Mouse (Mus musculus) megakaryocyte-erythroid progenitor cell, adult 5-6 weeks (primary cell): ENCODE measurements around the gene Ackr3. TPM values are rescaled to one million over a fixed set of nuclear protein-coding genes. Genes with fewer than 3 reads are reported as not detected.

ENCODE experiments used
- ATAC-seq: replicated peaks from 2 replicates; pipeline ENCODE4 v1.8.0; 2016; ENCODE audit warnings: mild to moderate bottlenecking, inconsistent platforms; ENCODE audit not compliant: severe bottlenecking, poor library complexity, low FRiP score, low TSS enrichment
- total RNA-seq, 2 experiments: library from RNA; stranded (forward) in 1 of 2; stranded (reverse) in 1 of 2; fragments of 200-1000, 215-1000 nt in 1 of 2; fragments of >200 nt in 1 of 2; fragmentation: Nextera tagmentation in 1 of 2; gene quantifications; 2 replicates each; pipeline ENCODE4 v1.2.3; 2014 to 2017

Ackr3 gene
- total RNA-seq (2014; fragmentation: Nextera tagmentation) = not detected in 2 replicates
- total RNA-seq (2017) = not detected in 2 replicates

DNA sequence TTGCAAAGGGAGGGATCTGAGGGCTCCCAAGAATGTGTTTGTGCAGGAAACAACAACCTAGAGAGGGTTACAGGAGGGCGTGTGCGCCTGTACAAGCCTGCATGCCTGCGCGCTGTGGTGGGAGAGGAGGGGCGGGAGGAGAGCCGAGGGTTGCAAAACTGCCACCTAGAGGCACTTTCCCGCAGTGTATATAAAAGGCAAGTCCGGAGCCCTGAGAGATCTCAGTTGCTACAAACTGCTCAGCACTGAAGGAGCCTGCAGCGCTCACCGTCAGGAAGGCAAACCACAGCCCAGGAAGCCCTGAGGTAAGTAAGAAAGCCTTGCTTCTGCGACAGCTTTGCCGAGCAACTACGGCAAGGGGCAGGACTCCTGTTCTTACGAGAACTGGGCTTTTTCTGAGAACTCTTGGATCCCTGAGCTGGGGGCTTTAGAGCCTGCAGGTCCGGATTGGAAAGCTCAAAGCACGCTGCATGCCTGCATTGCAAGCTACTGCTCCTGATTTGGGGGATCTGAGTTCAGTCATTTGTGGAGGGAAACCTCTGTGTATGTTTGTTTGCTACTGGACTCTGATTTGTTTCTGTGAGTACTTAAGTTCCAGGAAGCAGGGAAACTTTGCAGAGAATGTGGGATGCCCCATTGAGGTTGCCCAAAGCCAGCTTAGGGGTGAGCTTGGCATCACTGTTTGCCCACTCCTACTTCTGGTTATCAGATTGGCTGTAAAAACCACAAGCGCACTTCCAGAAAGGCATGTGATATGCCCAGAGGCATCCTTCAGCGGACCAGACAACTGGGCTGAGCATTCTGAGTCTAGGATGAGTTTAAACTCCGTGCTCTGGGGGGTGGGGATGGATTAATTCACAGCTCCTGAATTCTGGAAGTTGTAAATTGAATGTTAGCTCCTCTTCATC lies at the start of gene Ackr3:
Ackr3 (plus strand) TSS at position 198 of the 908 bp plus-strand sequence.
- ATAC-seq = peak; percentile 88

DNA sequence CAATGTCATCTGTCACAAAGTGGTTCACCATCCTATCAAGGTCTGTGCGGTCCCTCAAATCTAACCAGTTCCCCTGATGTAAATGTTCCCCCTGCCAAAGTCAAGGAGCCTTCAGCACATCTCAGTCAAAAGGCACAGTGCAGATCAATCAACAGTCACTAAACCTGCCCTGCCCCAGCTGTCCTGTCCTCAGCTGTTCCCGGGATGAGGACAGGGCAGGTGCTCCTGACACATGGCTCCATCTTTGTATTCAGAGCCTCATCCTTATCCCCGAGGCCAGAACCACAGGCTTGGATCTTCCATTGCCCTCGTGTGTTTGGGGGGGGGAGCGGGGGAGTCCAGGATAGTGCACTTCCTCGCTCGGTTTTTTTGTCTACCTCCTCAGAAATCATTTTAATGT lies 47.2 kb upstream of the Ackr3 start:
- no peak for ATAC-seq

DNA sequence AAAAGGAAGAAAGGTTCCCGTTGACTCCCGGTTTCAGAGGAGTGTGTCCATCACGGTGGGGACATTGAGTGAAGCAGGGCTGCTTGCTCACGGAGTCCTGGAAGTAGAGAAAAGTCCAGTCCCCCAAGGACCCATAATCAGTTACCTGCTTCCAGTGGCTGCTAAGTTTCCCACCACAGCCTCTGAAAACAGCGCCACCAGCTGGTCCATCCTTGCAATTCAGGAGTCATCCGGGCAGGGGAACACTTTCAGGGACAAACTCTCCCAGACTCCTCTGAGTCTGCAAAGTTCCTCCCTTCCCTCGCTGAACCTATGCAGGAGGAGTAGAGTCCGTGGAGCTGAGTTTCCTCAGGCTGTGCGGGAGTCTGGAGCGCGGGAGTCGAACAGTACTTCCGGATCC lies 43.9 kb upstream of the Ackr3 start:
- ATAC-seq = no peak

DNA sequence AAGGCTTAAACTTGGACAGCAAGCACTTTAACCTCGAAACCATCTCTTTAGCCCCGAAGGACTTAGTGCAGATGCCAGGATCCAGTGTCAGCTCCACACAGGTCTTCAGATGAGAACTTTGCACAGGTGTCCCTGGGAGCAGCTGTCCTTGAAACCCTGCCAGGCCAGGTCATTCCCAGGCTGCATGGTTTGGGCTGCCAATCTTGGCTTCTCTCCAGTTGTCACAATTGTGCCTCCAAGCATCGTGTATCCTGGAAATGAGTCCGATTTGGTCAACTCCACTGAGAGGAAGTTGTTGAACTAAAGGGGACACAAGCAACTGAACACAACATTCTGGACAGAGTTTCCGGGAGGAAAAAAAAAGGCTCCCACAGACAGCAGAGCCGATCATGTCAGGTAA lies 42.2 kb upstream of the Ackr3 start:
- ATAC-seq = no peak

DNA sequence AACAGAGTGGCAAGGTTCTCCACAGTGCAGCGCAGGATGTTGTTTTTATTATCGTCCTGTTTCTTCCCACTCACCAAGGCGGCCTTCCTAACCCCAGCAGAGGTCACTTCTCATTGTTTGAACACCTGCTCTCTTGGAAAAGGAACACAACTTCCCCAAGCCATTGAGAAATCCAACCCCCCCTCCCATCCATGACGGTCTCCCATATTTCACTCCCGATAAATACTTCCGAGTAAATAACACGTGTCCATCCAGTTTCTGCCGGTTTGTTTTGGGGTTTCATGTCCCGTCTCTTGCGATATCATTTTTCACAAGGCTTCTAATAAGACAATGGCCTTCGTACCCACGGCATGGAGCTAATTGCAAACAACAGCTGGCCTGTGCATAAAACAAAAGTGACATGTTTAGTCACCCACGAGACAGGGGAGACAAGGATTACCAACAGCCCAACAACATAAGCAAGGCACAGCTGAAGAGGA lies 41.4 kb upstream of the Ackr3 start:
- ATAC-seq = no peak

DNA sequence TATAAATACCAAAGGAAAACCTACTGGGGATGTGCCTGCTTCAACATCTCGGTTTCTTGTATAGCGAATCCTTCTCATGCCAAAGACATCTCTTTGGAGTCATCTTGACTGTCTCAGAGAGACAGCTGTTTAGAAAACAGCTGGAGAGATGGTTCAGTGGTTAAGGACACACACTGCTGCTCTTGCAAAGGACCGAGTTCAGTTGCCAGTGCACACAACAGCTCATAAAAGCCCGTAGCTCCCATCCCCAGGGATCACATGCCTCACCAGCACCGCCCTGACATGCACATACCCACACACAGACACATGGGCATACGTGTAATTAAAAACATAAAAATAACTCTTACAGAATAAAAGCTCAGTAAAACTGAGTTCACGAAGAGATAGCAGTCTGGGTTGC lies 40.6 kb upstream of the Ackr3 start:
- ATAC-seq = no peak

DNA sequence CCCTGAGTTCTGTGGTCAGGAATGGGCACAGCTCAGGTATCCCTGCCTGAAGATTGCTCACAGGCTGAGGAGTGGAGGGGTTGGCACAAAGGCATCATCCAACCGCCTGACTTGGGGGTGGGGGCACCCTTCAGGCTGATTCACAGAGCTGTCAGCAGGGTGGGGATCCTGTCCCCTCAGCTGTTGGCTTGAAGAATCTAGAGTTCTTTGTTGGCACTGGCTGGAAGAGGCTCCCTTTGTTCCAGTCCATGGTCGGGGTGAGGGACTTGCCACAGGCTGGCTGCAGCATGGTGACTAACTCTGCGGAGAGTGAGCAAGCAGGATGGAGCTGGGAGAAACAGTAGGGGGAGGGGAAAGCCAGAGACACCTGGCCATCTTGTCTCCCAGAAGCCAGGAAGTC lies 39.5 kb upstream of the Ackr3 start:
- no peak for ATAC-seq

DNA sequence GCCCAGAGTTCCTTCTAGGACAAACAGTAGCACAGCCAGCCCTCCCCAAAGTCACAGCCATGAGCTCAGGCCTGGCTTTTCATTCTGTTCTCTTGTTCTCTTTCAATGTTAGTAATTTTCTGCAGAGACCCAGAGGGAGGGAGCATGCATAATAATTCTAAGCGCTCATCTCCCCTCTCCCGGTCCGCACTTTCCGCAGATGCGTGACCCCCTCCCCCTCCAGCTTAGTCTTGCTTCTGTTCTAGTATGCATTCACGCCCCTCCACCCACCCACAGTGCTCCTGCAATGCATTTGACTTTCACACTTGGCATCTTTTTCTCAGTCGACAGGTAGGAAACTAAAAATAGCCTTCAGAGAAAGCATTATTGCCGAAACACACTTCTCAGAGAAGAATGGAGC lies 29.4 kb upstream of the Ackr3 start:
- ATAC-seq = no peak

DNA sequence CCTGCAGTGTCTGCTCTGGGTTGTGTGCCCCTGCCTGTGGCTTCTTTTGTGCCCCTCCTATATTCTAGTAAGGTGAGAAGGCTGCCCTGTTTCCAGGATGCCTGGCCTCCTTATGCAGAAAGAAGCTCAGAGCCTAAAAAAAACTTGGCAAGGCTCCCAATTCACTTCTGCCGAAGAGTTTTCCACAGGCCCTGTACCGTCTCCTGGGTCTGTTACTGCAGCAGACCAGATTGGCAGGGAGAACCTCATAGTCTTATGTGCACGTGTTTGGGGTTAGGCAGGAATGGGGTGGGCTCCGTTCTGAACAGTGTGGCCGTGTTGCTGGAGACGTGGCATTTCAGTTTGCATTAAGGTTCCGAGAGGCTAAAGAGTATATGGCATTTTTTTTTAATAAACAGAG lies 27.6 kb upstream of the Ackr3 start:
- no peak for ATAC-seq

DNA sequence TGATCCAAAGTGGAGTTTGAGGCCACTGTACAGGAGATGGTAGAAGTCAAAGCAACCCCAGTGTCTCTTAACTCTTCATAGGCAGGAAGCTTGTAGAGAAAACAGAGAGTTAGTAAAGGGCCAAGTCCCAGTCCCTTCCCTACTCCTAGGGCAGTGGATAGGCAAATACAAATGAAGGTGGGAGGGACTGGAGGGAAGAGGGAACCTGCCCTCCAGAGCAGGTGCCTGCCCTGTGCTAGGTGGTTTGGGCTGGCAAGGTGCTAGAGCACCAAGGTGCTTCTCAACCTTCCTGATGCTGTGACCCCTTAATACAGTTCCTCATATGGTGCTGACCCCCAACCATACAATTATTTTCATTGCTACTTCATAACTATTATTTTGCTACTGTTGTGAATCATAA lies 26.2 kb upstream of the Ackr3 start:
- ATAC-seq = no peak

DNA sequence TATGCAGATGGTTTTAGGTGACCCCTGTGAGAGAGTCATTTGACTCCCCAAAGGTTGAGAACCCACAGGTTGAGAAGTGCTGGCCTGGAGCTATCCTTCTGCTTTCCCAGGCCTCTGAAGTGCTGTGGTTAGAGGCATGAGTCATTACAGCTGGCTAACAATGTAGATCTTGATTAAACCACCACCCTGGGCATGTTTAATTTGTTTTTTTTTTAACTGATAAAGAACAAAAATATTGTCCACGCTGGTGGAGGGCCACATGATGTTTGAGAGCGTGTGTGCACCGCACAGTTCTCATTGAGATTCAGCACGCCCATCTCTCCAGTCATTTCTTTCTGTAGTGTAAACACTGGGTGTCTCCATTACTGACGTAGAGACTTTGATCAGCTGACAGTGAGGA lies 25.8 kb upstream of the Ackr3 start:
- ATAC-seq = no peak

DNA sequence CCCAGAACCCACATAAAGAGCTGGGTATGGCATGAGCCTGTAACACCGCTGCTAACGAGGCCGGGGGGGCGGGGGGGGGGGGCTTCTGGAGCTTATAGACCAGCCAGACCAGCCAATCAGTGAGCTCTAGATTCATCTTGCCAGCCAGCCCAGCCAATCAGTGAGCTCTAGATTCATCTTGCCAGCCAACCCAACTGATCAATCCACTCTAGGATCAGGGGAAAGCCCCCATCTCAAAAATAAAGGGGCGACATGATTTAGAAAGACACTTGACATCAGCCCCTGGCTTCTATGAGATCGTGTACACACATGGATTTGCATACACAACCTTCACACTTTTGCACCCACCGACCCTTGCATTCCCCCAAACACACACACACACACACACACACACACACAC lies 23.3 kb upstream of the Ackr3 start:
- ATAC-seq = no peak

DNA sequence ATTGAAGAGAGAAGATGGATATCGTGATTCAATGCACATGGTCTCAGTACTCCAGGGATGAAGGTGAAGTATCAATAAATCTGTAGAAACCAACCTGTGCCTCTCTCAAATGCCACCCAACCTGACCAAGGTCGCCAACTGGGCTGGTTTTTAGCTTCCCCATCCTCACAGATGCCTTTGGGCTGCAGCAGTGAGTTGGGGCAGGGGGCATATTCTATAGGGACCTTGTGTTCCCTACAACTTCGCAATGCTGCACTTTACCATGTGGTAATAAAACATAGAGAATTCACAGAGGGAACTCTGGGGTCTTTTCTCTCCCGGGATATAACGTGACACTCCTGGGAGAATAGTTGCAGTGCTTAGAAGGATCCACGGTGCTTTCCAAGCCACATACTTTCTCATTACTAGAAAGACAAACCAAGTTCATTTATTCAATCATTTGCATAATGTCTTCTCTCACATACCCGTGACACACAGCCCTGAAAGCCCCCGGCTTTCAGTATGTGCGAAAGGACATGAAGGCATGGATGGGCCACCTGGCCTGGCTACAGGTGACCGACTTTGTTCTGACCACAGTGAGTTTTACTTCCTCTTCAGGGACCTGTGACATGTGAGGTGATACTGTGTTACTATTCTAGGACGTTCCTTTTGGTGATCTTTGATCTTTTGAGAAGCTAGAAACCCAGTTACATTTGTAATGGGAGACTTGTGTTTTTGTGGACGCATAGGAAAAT lies 22.6 kb upstream of the Ackr3 start:
- ATAC-seq = no peak

DNA sequence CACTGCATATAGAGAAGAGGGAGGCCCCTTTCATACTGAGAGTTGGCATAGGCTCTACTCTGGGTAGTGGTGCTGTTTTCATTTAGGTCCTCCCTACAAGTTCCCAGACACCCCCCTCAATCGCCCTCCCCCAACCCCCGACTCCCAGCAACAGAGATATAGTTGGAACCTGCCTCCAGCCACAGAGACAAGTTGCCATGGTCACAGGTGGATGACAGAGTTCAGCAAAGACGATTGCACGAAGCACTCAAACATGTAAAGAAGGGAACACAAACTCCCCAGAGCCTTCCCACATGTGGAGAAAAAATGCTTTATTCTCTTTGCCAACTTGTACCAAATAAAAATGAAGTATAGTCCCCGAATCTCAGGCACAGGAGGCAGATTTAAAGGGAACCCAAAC lies 21.3 kb upstream of the Ackr3 start:
- no peak for ATAC-seq

DNA sequence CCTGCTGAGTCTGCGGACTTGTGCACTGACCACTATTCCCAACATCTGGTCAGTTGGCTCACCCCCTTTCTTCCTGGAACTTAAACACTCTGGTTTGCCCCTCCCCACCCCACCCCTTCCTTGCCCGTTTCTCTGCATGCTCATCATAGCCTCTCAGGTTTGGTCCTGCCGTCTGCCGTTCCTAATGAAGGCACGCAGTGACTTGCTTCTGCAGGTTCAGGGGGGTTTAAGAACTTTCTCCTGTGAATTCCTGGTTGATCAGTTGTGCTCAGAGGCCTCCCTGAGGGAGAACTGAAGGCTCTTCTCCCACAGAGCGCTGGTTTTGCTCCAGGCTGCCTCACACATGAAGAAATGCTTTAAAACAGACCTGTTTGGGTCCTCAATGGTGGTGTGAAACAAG lies 20.2 kb upstream of the Ackr3 start:
- ATAC-seq = no peak

DNA sequence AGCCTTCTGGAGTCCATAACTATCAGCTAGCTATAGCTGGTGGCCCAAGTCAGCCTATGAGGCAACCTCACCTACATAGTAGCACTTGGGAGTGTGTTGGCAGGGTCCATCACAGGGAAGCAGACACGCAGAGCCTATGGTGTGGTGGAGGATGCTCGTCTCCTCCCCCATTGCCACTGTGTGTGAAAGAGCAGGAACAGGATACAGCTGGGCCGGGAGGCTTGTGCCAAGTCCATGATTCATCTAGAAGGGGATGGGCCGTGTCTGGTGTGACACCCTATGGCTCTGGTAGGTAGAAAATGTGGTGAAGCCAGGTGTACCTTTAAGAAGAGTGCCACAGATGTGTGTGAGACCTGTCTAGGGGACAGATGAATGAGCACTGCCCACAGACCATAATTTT lies 17.6 kb upstream of the Ackr3 start:
- ATAC-seq = no peak

DNA sequence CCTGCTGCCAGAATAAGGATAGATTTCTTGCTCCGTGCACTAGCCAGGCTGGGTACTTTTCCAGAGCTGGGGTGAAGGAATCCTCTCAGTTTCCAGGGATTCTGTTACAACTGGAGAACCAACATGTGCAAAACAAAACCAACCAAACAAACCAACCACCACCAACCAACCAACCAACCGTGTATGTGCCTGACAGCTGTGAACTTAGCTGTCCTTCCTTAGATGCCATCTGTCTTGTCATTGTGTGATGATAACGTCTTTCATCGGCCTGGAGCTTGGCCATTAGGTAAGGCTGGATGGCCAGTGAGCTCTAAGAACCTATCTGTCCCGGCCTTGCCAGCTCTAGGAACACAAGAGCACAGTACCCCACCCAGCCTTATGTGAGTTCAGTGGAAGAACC lies 16.9 kb upstream of the Ackr3 start:
- ATAC-seq = no peak

DNA sequence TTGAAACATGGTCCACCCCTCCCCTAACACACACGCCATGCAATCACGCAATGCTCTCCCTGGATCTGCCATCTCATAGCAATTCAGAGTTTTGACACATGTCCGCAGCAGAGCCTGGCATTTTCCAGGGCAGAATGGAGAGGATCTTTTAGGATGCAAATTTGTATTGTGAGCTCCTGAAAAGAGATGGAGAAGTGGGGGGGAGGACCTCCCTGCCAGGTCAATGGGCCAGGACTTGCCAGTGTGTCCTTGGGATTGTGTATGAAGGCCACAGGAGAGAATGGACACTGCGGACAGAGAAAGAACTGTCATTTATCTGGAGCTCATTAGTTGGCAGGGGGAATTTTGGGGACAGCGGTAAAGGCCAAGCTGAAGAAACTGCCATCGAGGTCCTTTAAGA lies 14.7 kb upstream of the Ackr3 start:
- no peak for ATAC-seq

DNA sequence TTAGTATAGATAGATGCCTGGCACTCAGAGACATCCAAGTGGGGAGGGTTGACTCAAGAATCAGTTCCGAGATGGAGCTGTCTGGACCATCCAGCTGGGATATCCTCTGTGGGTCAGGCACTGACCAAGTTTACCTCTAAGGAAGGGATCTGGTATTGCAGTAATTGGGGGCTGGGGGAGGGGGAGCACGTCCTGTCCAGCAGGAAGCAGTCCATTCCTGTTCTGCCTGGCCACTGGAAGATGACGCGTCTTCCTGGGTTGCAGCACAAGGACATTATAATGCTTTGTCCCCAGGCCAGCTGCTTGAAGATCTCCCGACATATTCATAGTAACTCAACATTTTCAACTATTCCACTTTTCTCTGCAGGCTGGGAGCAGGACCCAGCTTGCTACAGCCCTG lies 2.5 kb upstream of the Ackr3 start:
- no peak for ATAC-seq

DNA sequence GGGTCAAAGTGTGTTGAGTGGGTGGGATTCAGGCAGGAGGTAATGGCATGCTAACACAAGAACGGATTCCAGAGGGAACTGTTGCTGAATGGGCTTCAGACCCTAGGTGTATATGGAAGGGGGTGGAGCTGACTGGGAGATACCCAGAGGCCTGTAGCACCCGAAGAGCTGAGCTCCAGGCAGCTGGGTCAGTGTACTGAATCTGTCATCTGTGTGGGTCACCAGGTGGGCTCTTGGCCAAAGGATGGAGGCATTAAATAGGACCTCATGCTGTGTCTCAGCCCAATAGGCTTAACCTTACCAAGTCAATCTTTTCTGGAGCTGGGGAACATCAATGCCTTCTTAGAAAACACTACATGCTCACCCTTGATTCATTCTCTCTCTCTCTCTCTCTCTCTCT lies 2.1 kb upstream of the Ackr3 start:
- no peak for ATAC-seq
